Mouse (Mus musculus): ENCODE data around the gene Larp4. TPM values are rescaled to one million over a fixed set of nuclear protein-coding genes. Genes with fewer than 3 reads are reported as not detected.
"Not testable (repeated sequence)": the region's sequence is repeated elsewhere in the genome, so short reads cannot be mapped to it uniquely, and the experiment has no call there.

The Larp4 gene
- total RNA-seq (2021), result 87.7 and 94.9 TPM in 2 replicates
- long read RNA-seq, experiment 1, full-length matches to known transcripts, result 1 of 4 reads
- long read RNA-seq, experiment 1, partial matches to known transcripts, result 0 of 4 reads
- long read RNA-seq, experiment 1, other reads (novel, unspliced or antisense), result 3 of 4 reads
- long read RNA-seq, experiment 2, full-length matches to known transcripts, result 2 of 11 reads
- long read RNA-seq, experiment 2, partial matches to known transcripts, result 1 of 11 reads
- long read RNA-seq, experiment 2, other reads (novel, unspliced or antisense), result 8 of 11 reads

- DNase-seq, result not testable (repeated sequence)
Measured at GRCm38 (mm10) chr15:99969765-99970164, at the start of gene Larp4. TSS of gene Larp4 (plus strand) at chr15:99970065.

- no peak for DNase-seq
Measured at GRCm38 (mm10) chr15:99931231-99931630, 38.6 kb upstream of the Larp4 start.

GRCm38 (mm10) chr15:99934501-99934900 is 35.4 kb upstream of the Larp4 start:
- DNase-seq, result no peak

GRCm38 (mm10) chr15:99936659-99937058 is 33.2 kb upstream of the Larp4 start:
- DNase-seq, result no peak

- no peak for DNase-seq
Measured at GRCm38 (mm10) chr15:99937841-99938240, 32.0 kb upstream of the Larp4 start.

- DNase-seq, result no peak
Measured at GRCm38 (mm10) chr15:99940426-99940825, 29.4 kb upstream of the Larp4 start.

- DNase-seq, result peak; percentile 31
Measured at GRCm38 (mm10) chr15:99940970-99941630, 28.8 kb upstream of the Larp4 start.

- DNase-seq, result no peak
Measured at GRCm38 (mm10) chr15:99955324-99955723, 14.5 kb upstream of the Larp4 start.

GRCm38 (mm10) chr15:99965103-99965775 is 4.6 kb upstream of the Larp4 start:
- peak; percentile 21 for DNase-seq

GRCm38 (mm10) chr15:99966961-99967360 is 2.9 kb upstream of the Larp4 start, which contains the start of gene Fam186a:
TSS of gene Fam186a (minus strand) at chr15:99967061.
- no peak for DNase-seq

- DNase-seq, result no peak
Measured at GRCm38 (mm10) chr15:99970606-99971005, 741 bp downstream of the Larp4 start.

- DNase-seq, result peak; percentile 99
Measured at GRCm38 (mm10) chr15:99972361-99972988, 2.6 kb downstream of the Larp4 start.

- peak; percentile 85 for DNase-seq
Measured at GRCm38 (mm10) chr15:99972989-99973911, 3.4 kb downstream of the Larp4 start.

- no peak for DNase-seq
Measured at GRCm38 (mm10) chr15:99974476-99975220, 4.8 kb downstream of the Larp4 start.

- not testable (repeated sequence) for DNase-seq
Measured at GRCm38 (mm10) chr15:99976121-99976520, 6.3 kb downstream of the Larp4 start.

GRCm38 (mm10) chr15:99979266-99979665 is 9.4 kb downstream of the Larp4 start:
- no peak for DNase-seq

- DNase-seq, result no peak
Measured at GRCm38 (mm10) chr15:99979715-99980114, 9.8 kb downstream of the Larp4 start.

GRCm38 (mm10) chr15:99993100-99993499 is 23.2 kb downstream of the Larp4 start:
- no peak for DNase-seq

GRCm38 (mm10) chr15:99997114-99997804 is 27.4 kb downstream of the Larp4 start:
- no peak for DNase-seq

- no peak for DNase-seq
Measured at GRCm38 (mm10) chr15:99999390-99999789, 29.5 kb downstream of the Larp4 start.
